Mouse (Mus musculus): ENCODE results near the gene Uqcr11. TPM values are rescaled to one million over a fixed set of nuclear protein-coding genes. Genes with fewer than 3 reads are reported as not detected.

Gene Uqcr11
- total RNA-seq, 2 experiments from 2014 or later, result 587 to 604 TPM

DNA sequence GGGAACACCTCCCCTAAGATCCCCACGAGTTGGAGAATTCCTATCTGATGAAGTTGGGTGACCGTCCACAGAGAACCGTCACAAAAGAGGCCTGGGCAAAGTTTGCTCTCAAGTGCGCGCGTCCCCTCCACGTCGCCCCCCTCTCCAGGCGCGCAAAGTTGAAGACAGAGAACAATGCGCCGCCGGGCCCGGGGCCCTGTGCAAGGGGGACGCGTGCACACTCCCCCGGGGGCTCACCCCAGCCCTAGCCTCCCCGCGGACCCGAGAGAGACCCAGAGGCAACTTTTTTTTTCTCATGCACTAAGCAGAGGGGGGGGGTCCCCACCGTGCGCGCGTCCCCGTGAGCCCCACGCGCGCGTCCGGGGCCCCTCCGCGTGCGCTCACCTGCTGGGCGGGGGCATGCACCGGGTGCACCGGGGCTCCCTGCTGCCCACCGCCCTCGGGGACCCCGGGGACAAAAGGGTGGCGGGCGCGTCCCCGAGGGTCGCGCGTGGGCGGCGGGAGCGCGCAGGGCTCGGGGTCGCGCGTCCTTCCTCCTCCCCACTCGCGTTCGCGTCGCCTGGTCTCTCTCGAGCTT, 26.4 kb upstream of the Uqcr11 start:
- intact Hi-C loops (cut with DNase I), result no loop called here
- peak in 1 of 2 experiments; percentile 27 for DNase-seq (ENCODE audit: low spot score in 2 of 2)

DNA sequence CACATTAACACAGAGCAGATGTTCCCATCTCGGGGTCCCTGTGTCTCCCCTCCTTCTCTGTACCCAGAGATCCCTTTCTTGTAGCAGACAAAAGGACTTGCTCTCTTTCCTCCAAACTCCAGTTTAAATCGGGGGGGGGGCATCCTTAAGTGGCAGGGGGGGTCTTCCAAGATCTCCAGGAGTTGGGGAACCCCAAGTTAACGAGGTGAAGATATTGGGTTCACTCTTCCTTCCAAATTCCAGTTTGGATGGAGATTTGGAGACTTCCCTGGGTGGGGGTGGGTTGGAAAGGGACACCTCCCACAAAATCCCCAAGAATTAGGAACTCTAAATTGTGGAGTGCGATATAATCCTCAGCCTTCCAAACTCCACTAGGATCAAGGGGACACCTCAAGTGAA, 25.8 kb upstream of the Uqcr11 start:
- intact Hi-C loops (cut with DNase I), result no loop called here

DNA sequence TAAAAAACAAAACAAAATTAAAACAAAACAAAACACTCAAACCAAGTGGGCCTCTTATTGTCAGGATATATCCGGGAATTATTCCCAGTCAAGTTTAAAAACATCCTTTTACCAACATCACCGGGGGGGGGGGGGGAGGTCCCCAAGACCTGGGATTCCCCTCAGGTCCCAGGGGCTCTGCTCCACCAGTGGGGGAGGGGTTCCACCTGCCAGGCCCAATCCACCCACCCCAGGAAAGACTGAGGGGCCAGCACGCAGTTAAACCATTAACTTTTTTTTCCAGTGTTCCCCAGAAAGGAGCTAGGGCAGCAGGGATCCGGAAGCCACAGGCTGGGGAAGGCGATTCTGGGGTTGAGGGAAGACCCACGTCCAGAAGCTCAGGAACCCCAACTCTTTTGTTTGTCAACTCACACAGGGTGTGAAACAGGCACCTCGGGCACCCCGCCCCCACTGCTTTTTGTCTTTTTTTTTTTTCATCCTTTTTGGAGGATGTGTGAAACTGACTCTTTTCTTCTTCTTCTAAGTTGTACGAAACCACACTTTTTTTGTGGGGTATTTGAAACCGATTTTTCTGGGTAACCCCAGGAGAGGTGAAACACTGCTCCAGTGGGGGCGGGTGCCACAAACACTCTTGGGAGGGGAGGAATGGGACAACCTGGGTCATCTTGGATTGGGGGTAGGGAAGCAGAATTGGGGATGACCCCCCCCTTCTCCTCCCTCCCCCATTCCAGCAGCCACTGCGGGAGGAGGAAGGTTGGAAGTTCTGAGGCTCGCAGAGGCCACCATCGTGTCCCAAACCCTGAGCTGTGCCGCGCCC, 25.1 kb upstream of the Uqcr11 start:
- no peak for DNase-seq (ENCODE audit: low spot score in 2 of 2)
- intact Hi-C loops (cut with DNase I), result no loop called here

More for the DNA sequence above, 25.8 kb upstream of the Uqcr11 start:
- DNase-seq (ENCODE audit: low spot score in 2 of 2), result no peak

DNA sequence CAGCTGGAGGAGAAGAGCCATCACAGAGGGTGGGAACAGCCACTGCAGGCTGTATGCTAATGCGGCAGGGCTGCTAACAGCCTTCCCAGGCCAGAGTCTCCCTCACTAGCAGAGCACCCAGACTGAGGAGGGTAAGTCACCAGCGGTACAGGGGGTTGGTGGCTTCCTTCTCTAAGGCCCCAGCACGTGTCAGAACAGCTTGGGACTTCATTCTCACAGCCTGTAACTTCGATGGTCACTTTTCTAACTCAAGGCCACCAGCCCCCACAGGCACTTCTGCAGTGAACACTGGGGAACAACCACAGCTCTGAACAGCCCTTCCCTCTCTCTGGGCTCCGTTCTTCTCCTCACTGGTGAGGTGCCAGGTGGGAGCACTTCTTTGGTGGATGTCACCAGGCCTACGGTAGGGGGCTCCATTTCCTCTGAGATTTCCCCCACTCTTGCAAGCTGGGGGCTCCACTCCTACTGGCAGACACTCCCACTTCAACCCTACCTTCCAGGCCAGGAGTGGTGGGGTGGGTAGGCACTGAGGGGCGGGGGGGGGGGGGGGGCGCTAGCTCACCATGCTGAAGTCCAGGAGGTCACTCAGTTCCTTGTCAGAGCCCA, 23.8 kb upstream of the Uqcr11 start:
- intact Hi-C loops (cut with DNase I), result no loop called here
- DNase-seq (ENCODE audit: low spot score in 2 of 2), result no peak

DNA sequence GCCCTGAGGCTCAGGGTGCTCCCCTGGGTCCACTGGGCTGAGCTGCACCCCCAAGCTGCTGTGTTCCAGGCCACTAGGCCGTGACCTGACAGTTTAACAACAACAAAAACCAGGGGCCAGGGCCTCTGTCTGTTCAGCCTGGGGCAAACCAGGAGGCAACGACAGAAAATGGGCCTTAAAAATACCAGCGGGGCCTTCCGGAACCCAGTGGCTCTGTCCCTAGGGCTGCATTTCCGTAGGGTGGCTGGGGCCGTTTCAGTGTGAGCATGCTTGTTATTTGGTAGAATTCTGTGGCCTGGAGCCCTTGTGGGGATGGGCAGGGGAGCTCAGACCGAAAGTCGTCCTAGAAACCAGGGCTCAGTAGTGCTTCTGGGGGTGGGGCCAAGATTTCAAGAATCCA, 23.2 kb upstream of the Uqcr11 start:
- DNase-seq (ENCODE audit: low spot score in 2 of 2), result no peak
- intact Hi-C loops (cut with DNase I), result no loop called here

DNA sequence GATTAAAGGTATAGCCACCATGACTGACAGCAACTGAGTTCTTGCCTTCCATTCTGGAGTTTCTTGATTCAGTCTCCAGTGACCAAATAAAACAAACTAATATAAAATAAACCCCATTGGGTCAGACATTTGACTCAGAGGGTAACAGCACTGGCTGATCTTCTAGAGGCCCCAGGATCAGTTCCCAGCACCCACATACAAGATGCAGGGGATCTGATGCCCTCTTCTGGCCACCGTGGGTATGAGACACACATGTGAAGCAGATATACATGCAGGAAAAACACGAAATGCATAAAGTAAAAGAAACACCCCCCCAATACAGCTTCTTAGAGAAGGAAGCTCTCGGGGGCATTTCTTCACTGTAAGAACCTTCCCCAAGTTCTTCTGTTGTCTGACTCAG, 18.4 kb upstream of the Uqcr11 start:
- DNase-seq (ENCODE audit: low spot score in 2 of 2), result no peak
- intact Hi-C loops (cut with DNase I), result no loop called here

DNA sequence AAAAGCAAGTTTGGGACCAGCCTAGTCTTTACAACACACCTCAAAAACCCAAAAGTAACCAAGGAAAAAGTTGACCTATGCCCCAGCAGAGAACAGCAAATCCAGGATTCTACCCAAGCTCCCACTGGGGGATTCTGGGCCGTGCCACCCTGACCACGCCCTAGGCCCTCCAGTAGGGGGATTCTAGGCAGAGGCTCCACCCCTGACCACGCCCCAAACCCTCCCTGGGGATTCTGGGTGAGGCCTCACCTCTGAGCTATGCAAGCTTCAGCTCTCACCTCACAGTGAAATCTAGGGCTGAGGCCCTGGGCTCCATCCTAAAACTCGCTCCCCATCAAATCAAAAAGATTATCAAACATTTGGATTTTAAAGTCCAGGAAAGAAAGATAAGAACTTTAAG, 16.9 kb upstream of the Uqcr11 start:
- DNase-seq (ENCODE audit: low spot score in 2 of 2), result no peak
- intact Hi-C loops (cut with DNase I), result no loop called here

DNA sequence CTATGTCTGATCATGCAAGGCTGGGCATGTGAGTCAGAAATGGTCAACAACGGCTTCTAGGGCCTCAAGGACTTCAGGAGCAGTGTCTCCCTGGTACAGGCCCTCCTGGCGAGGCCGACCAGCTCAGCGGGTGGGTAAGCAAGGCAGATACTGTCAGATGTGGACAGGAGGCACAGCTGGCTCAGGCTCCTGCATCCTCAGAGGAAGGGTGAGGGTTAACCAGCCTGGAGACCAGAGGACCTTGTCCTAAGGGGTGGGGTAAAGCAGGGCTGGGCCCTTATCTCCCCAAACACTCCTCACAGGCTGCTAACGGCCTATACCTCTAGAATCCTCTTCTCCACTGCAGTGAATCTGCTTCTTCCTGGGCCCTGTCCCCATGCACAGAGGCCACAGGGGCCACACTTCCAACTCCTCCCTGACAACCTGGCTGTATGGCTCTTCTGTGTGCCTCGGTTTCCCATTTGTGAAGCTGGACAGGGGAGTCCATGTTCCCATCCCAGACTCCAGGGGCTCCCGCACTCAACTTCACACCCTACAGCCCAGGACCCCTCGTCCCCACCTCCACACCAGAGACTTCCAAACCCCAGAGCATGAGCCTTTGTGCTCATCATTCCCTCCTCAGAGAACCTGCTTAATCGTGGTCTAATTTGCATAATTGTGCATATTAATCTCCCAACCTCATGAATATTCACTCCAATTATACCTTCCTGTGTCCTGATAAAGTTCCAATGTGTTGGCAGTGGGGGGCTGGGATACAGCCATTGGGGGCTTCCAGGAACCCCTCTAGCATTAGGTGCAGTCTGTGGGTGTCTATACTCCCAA, 15.2 kb upstream of the Uqcr11 start:
- DNase-seq (ENCODE audit: low spot score in 2 of 2), result no peak
- intact Hi-C loops (cut with DNase I), result no loop called here

DNA sequence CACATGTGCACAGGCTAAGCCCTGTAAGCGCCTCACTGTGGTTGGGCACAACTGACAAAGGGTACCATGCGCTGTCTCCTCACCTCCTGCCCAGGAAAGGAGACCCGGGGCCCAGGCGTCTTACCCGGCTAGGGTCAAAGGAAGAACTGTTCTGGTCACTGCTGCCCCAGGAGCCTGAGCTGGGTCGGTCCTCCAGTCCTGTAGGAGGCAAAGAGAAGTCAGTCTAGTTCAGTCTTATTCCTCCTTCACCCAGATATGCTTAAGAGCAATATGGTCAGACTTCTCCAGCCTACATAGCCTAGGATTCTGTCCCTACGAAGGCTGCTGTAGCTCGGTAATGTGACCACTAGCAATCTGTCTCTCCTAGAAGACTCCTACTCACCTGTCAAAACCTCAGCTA, 14.6 kb upstream of the Uqcr11 start:
- DNase-seq (ENCODE audit: low spot score in 2 of 2), result no peak
- intact Hi-C loops (cut with DNase I), result no loop called here

DNA sequence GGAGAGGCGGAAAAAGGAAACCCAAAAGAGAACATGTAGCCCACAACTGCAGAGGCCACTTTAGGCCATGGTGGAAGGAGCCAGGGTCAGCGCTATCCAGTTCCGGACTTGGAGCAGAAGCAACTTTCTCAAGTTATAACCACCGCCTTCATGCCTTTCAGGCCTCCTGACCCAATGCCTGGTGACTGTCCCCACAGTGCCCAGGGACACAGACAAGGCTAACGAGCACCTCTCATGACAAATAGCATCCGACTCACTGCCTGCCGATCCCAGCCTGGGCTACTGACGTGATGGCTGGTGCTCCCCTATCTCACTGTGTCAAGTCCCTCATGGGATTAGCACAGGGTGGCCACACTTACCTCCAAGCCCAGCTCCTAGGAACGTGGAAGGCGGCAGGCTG, 14.1 kb upstream of the Uqcr11 start:
- intact Hi-C loops (cut with DNase I), result no loop called here
- no peak for DNase-seq (ENCODE audit: low spot score in 2 of 2)

DNA sequence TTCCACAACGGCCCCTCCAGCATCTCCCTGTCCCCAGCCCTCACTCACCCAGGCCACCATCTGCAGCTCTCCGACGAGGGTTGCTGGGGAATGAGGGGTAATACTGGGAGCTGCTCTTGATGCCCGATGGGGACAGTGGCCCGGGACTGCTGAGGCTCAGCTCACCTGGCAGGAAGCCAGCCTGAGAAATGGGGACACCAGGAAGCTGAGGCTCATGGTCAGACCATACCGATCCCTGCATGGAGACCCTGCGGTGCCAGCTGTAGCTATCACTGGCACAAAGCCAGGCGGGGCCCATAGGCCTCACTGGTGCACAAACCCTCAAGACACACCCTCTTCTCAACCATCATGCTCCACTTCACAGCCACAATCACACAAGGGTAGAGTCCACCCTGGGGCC, 12.8 kb upstream of the Uqcr11 start:
- no peak for DNase-seq (ENCODE audit: low spot score in 2 of 2)
- intact Hi-C loops (cut with DNase I), result no loop called here

DNA sequence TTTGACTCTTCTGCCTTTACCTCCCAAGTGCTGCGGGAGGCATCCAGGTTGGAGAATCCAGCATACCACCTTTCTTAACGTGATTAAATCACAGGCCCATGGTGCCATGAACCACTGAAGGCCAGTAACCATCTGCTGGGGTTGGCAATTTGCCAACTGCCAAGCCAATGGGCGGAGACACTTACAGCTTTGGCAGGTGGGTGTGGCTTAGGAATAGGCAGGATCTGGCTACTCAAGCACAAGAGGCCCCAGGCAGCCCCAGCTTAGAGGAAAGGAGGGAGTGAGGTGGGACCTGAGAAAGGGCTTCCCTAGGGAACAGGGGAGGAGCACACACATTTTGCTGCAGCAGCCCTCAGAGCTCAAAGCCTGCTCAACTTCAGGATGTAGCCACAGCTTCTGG, 11.7 kb upstream of the Uqcr11 start:
- intact Hi-C loops (cut with DNase I), result no loop called here
- no peak for DNase-seq (ENCODE audit: low spot score in 2 of 2)

DNA sequence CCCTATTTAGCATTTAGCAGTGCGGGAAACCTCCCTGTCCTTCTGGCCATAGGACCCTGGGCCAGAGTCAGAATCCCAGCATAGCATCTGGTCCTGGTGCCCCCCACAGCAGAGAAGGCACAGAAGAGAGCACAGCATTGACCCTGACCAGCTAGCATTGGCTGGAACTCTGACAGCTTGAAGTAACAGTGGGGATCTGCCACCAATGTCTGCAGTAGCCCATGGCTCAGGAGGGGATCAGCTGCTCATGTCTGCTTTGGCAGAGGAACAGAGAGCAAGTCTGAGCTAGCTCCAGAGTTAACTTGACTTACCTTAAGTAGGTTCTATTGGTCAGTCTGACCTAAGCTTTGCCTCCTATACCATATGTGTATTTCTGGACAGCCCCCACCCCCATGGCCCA, 11.2 kb upstream of the Uqcr11 start:
- no peak for DNase-seq (ENCODE audit: low spot score in 2 of 2)
- intact Hi-C loops (cut with DNase I), result no loop called here

DNA sequence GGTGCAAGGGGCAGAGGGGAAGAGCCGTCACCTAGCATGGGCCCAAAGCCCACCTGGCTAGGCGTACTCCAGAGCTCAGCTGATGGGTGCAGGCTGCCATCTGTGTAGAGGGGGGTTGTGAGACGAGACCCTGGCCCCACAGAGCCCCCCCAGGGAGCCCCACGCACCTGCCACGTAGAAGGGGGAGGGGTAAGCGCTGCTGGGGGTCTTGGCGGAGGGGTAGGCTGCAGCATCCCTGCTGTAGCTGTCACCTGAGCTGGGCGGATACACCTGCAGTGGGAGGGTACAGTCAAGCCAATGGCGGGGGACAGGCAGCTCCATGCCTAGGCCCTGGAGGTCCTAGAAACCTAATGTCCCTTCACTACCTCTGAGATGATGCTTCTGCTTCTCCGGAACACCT, 10.7 kb upstream of the Uqcr11 start:
- DNase-seq (ENCODE audit: low spot score in 2 of 2), result no peak
- intact Hi-C loops (cut with DNase I), result no loop called here

DNA sequence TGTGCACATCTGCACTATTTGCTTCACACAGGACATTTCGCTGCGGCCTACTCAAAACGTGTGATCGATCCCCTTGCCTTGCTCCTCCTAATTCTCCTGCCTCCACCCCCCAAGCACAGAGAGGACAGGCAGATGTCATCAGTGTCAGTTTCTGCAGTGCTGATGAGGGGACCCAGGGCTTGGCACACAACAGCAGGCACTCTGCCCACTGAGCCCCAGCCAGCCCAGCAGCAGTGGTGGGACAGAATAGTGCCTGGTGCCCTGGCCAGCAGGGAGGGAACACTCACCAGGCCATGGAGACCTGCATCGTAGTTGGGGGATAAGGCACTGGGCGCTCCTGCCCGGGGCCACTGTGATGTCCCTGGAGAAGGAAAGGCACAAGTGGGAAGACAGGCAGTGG, 8.9 kb upstream of the Uqcr11 start:
- no peak for DNase-seq (ENCODE audit: low spot score in 2 of 2)
- intact Hi-C loops (cut with DNase I), result no loop called here

DNA sequence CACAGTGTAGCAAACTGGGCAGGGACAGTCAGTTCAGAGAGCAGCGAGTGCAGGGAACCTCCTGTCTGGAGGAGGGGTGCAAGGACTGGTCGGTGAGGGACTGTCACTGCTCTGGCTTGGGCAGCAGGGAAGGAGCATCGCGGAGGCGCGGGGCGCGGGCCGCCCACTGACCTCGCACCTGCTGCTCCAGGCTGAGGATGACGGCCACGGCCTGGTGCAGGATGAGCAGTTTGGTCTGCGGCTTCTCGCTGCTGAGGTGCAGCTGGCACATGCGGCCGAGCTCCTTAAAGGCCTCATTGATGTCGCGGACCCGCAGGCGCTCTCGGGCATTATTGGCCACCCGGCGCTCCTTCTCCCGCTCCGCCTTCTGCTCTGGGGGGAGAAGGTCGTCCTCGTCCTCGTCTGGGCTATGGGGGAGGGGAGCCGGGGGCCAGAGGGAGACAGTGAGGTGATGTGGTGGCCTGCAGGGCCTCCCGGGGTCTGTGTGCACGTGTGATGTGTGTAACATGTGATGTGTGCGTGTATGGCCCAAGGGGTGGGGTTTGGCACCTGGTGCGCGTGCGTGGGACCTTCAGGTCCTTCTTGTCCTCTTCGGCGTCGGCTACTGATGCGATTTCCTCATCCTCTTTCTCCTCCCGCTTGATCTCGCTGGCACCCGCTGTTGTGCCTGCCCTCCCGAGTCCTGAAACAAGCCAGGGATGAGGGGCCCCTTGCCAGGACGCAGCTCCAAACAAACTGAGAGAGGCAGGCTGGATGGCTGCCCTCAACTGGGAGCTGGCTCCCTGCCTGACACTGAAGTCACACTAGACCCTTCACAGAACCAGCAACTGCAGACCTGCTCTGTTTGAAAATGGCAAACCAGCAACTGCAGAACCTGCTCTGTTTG, 6.3 kb upstream of the Uqcr11 start:
- intact Hi-C loops (cut with DNase I), result no loop called here
- DNase-seq (ENCODE audit: low spot score in 2 of 2), result peak; percentile 77 to 78

DNA sequence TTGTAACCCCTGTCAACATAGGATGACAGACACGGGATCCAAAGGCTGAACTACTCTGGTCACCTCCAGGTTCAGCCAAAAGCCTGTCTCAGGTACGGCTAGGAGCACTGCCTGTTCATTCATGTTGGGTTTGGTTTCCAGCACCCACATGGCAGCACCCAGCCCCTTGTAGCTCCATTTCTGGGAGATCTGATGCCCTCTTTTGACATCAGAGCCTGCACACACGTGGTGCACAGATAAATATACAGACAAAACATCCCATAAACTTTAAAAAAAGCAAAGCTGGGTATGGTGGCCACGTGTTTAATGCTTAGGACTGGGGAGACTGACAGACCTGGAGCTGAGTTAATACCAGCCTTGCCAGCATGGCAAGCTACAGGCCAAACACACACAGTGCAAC, 1.3 kb upstream of the Uqcr11 start:
- intact Hi-C loops (cut with DNase I), result no loop called here
- no peak for DNase-seq (ENCODE audit: low spot score in 2 of 2)

DNA sequence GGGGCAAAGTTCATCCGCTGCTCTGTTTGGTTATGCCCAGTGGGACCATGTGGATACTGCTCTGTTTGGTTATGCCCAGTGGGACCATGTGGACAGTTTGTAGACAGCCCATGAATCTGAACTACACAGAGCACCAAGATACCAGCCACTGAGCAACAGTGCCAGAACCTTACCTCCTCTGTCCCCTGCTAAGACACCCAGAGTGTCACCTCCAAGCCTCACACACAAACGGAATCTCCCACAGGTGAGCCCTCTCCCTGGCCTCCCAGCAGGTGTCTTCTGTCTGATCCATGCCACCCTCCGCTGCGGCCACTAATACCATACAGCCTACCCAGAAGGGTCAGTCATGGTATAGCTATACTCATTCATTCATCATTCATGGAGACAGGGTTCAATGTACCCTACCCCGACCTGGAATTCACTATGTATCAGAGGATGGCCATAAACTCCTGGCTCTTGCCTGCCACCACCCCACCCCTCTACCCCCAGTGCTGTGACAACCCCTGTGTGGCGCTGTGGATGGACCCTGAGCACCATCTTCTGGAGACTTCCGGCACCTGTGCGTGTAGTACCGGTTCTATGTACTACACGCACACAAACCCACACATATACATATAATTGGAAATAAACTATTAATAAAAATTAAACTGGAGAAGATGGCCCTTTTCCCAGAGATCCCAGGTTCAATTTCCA, 1.0 kb downstream of the Uqcr11 start:
- intact Hi-C loops (cut with DNase I), result no loop called here
- no peak for DNase-seq (ENCODE audit: low spot score in 2 of 2)
